Mouse (Mus musculus) frontal cortex, postnatal 25 days (tissue): ENCODE measurements at regions not wholly inside any gene's neighbourhood (a gene's known extent, or its start where the extent isn't known, plus 50 kb on each side); places are given as distances from the start of the nearest gene placed in this dataset.

Experiments used
- DNase-seq, 2 experiments: peaks; one replicate each; pipeline ENCODE4 v3.0.0; 2022; ENCODE audit warnings: low spot score in 2 of 2

DNA sequence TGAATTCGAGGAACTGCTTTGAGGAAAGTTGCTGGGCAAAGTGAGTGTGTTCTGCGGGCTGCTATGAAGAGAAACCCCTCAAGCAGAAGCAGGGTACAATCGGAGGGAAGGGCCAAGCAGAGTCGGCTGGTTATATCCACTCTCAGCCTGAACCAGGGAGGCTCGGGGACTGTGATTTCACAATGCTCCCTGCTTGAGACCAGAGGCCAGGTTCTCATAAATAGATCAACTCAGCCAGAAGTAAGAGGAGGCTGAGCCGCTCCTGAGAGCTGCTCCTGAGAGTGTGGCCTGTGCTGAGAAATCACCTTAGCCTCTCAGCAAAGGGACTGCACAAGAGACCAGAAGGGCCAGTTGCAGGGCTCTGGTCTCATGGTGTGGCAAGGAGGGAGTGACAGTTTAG is 149.6 kb downstream of the Tfap2c start:
- no peak for DNase-seq

DNA sequence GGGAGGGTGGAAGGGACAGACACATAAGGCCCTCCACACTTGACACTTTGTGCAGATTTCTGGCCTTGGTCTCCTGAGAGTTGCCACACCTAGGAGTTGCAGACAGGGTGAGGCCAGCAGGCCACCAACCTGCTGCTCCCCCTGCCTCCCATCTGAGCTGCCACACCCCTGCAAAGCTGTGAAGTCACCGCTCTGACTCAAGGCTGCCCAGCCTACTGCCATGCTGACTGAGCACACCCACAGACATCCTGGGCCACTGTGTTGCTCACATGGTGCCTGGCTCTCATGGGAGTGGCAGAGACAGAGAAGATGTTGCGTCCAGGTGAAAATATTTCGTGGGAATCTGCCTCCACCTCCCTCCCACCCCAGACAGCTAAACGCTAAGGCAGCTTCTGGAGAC is 150.3 kb downstream of the Tfap2c start:
- no peak for DNase-seq

DNA sequence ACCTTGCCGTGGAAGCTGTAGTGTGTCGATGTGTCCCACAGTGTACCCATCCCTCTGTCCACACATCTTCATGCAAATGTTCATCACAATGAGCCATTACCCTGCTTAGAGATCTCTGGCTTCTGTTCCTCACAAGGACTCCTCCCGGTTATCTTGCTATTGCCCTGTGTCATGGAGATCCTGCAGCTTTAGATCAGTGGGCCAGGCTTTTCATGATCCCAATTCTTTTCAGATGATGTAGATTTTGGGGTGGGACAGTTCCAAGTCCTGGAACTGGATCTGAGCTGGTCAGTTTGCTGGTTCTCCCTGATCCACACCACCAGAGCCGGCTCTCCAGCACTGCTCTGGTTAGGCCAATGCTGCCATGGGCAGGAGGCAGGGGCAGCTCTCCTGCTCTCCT is 161.2 kb downstream of the Tfap2c start:
- no peak for DNase-seq

DNA sequence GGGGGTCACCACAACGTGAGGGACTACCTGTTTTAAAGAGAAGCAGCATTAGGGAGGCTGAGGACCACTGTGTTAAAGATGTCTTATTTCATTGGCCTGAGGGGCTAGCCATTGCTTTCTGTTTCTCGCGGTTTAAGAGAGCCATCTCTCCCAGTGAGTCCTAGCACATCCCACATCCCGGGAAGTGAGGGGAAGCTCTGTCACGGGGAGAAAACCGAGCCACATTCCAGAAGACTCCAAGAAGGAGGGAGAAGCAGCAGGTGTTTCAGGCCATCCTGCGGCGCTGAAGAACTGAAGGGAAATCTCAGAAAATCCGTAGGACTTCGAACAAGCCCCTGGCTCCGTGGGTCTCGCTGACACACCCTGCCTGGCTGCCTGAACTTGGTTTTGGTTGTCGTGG is 177.3 kb downstream of the Tfap2c start:
- DNase-seq = no peak

DNA sequence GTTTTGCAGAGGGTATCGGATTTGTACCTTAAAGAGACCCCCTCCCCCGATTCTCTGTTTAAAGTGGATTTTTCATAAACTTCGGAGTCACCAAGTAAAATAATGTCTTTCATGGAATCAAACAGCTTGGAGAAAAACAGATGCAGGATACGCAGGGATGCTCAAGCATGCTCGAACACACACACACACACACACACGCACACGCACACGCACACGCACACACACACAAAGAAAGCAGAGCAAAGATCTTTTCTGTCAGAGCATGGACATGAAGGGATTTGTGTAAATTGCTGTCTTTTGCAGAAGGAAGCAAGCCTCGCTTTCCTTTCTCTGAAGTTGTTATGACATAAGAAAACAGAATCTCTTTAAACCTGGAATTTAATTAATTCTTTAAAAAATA is 178.2 kb downstream of the Tfap2c start:
- no peak for DNase-seq

DNA sequence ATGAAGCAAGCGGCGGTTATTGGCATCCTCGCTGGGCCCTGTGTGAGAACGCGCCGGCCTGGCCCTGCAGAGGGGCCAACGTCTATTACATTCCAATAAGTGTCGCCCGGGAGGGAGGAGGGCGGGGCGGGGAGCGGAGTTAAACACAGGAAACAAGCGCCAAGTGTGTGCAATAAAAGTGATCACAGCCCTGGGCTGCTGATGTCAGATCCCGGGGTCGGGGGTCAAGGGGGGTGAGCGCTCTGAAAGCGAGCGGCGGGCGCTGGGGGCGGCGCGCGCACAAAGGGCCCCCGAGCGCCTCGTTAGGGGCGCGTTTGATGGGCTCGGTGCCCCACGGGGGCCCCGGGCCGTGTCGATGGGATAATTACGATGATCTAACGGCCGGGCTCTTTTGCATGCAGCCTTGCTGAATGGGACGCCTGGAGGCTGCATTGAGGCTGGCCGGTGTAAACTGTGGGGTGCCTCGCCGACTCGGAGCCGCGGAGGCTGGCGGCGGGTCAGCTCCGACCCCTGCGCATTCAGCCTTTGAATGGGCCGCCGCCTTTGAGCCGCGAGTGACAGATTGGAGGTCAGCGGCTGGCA is 178.9 kb downstream of the Tfap2c start:
- DNase-seq = no peak

DNA sequence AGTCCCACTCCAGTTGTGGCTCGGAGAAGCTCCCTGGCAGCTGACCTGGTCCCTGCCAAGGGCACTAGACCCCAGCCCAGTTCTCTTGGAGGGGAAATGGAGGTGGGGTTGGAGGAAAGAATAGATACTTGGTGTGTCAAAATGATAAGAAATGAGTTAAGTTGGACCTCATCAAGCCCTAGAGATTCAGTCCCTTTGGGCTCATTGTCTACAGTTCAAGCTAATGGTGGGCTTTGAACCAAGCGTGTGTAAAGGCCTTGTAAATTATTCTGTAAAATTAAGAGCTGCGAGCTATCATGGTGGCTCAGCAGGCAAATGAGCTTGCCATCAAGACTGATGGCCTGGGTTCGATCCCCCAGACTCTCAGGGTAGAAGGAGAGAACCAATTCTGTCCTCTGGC is 179.8 kb downstream of the Tfap2c start:
- no peak for DNase-seq

DNA sequence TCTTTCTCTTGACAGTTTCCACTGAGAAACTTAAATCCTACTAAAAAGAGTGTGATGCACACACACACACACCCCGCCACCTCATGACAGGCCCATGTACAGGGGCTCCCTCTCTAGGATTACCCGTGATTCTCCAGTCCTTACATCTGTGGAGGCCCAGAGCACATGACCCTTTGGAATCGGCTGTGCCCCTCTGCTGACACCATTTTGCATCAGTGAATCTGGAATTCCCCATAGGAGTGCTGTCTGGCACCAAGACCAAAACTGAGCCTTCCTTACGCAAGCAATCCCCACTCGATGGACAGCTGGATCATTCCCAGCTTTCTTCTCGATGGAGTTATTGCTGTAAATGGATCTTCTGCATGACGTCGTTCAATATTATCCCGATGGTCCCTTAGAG is 180.3 kb downstream of the Tfap2c start:
- no peak for DNase-seq

DNA sequence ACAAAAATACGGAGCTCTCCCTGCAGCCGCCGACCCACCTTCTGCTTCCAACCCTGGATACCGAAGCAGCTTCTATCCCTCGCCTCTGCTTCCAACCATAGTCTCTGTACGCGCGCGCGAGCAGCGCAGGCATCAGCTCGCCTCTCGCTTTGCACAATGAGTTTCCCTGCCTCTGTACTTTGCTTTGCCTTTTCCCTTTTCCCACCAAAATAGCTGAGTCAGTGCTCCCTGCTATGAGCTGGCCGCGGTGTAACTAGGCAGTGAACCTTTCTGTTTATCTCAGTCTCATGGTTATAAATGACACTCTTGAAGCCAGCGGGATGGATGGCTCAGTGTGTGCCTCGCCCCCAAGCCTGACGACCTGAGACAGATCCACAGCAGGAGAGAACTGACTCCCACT is 182.0 kb downstream of the Tfap2c start:
- no peak for DNase-seq

DNA sequence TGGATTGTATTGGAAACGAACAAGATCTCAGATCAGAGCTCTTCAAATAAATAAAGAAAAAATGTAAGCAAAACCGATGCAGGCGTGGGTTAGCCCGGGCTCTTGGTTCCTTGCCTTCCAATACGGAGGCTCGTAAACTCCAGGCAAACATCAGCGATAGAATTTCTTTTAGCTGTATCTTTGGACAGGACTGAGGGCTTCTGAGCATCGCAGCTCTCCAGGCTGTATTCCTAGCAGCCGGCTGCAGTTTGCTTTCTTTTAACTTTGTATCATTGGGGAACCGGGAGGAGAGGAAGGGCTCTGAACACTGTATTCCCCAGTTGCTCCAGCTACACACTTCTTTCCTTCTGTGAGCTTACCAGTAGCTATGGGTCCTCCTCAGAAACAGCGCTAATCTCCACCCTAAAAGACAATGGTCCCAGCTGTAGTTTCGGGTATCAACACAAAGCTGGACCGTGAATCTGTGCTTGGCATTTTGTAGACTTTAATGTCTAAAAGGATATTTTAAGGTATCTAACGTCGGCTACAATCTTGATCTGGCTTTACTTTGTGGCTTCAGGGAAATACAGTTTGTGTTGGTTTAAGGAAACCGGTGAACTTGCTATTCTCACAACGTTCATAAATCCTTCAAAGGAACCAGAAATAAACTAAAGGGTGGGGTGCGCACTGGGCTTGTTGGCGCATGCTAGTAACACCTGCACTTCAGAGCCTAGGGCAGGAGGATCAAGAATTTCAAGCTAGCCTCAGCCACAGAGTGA is 183.2 kb downstream of the Tfap2c start:
- no peak for DNase-seq

DNA sequence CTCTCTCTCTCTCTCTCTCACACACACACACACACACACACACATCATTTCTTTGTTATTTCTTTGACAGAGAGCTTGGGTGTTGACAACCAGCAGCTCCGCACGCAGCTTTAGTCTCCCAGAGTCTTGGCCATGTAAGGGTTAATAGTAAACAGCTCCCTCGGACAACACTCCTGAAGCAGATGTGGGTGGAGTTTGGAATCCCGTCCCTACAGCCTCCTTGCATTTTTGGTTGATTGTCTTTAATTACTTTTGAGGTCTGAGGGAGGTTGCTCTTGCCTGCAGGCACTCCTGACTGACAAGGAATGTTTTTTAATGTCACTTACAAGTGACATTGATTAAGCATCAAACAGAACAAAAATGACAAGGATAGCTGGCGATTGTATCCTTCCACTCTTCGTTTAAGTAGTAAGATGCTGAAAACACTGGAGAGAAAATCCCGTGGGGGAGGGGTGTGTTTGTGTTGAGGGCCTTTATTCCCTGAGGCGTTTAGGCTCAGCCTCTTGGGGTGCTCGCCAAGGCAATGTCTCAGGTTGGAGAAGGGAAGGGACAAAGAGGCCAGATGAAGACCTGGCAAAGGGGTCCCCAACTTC is 184.1 kb downstream of the Tfap2c start:
- DNase-seq = no peak

DNA sequence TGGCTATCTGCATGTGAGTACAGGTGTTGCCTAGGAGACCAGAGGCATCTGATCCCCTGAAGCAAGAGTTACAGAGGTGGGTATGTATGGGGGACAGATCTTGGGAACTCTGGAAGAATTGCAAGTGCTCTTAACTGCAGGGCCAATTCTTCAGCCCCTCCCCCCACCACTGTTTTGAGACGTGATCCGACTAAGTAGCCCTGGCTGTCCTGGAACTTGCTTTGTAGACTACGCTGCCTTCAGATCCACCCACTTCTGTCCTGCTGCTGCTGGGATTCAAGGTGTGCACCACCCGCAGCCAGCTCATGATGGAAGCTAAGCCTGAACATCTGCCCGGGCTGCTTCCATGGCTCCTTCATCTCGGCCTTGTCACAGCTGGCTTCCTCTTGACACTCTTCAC is 186.2 kb downstream of the Tfap2c start:
- DNase-seq = no peak

DNA sequence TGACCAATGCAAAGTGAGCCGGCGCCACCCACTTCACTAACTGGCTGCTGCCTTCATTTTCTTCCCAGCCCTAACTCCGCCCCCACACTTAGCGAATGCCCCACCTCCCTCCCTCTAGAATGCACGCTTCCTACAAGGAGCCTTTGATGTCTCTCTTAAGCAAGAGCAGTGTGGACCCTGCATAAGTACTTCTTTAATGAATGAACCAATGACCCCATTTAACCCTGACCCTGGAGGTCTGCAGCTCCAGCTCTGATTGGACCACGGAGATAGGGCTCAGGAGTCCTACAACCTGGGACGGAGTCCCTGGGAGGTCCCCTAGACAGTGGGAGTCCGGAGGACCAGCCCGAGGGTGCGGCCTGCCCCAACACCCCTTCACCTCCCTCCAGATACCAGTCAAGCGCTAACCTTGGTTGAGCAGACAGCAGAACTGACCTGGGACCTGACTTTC is 189.7 kb downstream of the Tfap2c start:
- DNase-seq = no peak

DNA sequence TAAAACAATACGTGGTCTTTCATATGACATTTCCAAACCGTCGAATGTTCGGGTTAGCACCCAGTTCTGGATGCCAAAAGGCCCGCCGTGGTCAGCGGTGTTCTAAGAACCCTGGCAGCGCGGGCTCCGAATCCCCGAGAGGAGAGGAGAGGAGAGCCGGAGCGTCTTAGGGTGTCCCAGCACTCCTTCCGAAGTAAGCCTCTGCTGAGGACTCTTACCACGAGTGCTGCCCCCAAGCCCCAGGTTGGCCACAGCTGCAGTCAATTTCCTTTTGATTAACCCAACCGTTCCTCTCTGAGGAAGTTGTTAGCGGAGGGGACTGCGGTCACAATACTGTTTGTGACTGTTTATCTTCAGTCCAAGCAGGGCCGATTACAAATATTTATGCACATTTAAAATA is 190.1 kb downstream of the Tfap2c start:
- DNase-seq = no peak

DNA sequence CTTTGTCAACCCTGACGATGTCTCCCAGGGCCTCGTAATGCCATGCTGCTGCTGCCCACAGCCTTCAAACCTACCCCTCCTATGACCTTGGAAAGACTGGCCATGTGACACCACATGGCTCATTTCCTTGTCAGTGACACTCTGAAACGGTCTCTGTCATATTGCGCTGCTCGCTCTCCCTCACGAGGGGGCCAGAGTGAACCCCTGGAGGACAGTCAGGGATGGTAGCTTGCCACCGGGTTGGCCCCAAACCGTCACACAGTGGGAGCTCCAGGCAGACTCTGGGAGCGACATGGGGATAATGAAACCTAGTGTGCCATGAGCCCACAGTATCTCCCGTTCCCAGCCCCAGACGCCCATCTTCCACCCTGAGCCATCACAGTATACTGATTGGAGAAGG is 188.8 kb downstream of the Bmp7 start:
- DNase-seq = no peak

DNA sequence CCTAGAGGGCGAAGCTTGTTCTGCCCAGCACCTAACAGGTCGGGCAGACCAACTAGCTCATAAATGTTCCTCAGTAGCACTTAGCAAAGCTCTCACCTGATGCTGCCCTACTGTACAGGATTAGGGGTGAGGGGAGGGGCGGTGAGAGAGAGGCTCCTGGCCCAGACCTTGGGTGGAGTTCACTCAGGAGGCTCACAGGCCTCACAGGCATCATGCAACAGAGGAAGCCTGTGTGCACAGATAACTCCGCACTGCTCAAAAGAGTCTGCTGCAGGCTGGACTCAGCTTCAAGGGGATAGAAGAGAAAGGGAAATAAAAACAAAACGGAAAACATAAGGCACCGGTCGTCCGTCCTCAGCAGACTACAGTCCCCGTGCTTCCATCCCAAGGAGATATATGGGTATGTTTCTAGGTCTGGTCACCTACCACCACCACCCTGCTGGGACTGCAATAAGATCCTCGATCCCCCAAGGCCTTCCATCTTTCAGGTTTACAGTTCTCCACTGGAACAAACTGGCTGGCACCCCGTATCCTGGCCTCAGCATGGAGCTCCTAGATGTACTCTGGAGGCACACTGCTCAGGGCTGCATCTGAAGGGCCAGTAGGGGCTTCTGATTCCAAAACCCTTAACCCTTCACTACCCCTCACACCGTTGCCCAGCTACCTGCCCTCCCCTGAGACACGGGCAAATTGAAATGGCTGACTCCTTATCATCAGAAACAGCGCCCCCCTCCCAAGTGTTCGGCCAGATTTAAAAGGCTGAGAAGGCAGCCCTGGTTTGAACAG is 184.2 kb downstream of the Bmp7 start:
- no peak for DNase-seq

DNA sequence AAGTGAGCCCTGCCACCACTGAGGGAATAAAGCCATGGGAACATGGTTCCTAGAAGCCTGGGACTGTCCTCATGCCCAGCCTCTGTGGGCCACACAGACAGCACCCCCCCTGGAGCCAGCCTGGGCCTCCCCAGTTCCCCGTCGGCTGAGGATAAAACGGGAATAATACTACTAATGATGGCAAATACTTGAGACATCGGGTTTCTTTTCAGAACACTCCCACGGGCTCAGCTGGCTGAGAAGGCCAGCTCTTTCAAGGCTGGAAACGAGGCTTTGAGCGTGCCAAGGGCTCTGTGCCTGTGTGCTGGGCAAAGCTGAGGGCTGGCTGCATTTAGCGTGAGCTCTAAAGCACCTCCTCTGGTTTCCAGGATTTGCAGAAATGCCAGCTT is 183.7 kb downstream of the Bmp7 start:
- DNase-seq = peak in 1 of 2 experiments; percentile 9

DNA sequence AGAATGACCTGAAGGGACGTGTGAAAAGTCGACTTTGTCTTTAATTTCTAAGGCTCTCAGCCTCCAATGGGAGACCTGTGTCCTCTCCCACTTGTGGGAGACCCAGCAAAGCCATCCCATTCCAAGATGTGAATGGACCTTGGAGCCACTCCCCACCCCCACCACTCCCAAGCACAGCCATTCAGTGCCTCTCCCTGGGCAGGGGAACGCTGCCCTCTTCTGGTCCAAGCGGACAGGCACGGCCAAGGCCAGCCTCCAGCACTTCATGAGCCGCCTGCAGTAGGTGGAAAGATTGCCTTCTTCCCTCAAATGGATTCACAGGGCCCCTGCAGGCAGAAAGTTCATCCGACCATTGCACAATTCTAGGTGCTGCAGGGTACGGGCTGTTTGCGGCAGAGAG is 181.6 kb downstream of the Bmp7 start:
- DNase-seq = peak; percentile 13 to 22

DNA sequence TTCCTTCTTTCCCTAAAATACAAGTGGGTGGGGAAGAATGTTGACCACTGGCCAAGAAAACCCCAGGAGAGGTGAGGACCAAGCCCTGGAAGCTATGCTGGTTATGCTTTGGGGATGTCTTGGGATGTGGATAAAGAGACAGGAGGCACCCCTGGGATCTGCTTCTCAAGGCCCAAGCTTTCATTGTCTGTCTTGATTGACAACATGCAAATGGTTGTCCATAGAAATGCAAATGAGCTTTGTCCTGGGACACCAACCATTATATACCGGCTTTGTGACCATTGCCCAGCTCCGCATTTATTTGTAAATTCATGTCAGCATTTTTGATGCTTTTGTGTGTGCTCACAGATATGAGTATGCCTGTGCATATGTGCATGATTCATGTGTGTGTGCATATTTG is 174.9 kb downstream of the Bmp7 start:
- DNase-seq = no peak

DNA sequence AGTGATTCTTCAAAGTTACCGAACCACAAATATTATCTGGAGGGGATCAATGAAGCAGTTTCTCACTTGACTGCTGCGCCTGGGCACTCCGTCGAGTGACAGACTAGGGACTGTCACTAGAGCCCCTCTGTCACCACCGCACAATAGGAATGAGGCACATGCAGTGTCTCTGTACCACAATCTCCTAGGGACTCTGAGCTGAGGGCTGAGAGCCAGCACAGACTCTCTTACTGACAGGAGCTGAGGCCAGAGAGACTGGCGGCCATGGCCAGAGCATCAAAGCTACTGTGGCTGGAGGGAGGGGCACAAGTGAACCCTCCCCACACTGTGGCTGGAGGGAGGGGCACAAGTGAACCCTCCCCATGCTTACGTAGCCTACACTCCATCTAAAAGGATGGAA is 173.7 kb downstream of the Bmp7 start:
- DNase-seq = no peak

DNA sequence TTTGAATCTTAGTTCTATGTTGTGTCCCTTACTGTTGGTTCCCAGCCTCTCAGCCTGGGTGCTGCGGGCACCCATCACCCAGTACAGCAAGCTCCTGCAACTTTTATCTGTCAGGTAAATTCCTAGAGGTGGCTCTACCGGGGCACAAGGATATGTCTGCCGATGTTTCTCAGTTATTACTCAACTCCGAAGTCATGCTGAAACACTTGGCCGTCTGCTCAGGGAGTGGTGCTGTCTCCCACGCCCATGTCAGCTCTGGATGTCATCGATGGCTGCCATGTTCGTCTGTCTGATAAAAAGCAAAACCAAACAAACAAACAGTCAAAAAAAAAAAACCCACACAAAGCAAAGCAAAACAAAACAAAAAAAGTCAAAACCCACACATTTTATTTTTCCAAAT is 171.4 kb downstream of the Bmp7 start:
- DNase-seq = no peak

DNA sequence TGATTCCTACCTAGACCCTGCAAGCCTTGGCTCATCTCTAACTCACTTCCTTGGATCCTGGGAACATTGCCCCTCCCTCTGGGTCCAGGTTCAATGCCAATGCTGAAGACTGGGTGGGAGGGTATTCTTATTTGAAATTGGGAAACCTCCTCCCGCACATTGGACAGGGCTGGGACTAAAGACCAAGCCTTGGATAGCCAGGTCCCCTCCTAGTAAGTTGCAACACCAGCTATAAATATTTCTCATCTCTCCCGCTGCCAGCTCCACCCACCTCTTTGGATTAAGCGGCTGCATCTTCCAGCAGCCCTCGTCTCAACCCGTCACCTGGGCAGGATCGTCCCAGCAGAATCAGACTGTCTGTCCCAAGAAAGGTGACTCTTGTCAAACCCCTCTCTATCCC is 170.1 kb downstream of the Bmp7 start:
- DNase-seq = no peak

DNA sequence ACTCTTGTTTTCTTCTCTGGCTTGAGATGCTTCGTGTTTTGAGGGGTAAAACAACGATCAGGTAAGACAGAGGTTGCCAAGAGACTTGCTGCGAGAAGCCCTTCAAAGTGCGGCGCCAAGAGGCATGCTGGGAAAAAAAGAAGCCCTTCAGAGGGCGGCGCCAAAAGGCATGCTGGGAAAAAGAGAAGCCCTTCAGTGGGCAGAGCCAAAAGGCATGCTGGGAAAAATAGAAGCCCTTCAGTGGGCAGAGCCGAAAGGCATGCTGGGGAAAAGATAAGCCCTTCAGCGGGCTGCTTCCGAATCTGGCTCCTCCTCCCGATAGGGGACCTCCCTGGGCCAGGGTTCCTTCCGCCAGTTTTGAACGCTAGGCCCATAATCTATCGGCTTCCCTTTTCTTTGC is 169.5 kb downstream of the Bmp7 start:
- DNase-seq = no peak
